Mouse (Mus musculus) limb, embryonic 15.5 days (tissue): ENCODE data around the gene Psen2. TPM values are rescaled to one million over a fixed set of nuclear protein-coding genes. Genes with fewer than 3 reads are reported as not detected.

Experiments
- ATAC-seq: fragments of 200-750 bp; cut with Nextera tagmentation; 2 replicates; pipeline ENCODE4 v1.8.0; 2017; ENCODE audit warnings: low read depth, moderate TSS enrichment; ENCODE audit not compliant: insufficient number of reproducible peaks, low FRiP score, low TSS enrichment
- H3K27ac ChIP-seq: fragments of 300-500 bp; sonication (generic); 2 replicates; pipeline ENCODE4 v1.5.1; 2015; ENCODE audit warnings: moderate library complexity, mild to moderate bottlenecking, inconsistent platforms
- H3K27me3 ChIP-seq: fragments of 300-500 bp; sonication (generic); 2 replicates; pipeline ENCODE4 v1.6.1; 2015; ENCODE audit warnings: inconsistent platforms
- H3K36me3 ChIP-seq: fragments of 300-500 bp; sonication (generic); 2 replicates; pipeline ENCODE4 v1.6.1; 2015; ENCODE audit warnings: inconsistent platforms
- H3K4me1 ChIP-seq: fragments of 300-500 bp; sonication (generic); 2 replicates; pipeline ENCODE4 v1.6.1; 2015; ENCODE audit warnings: inconsistent platforms
- H3K4me2 ChIP-seq: fragments of 300-500 bp; sonication (generic); 2 replicates; pipeline ENCODE4 v1.6.1; 2015; ENCODE audit warnings: mild to moderate bottlenecking, inconsistent platforms
- H3K4me3 ChIP-seq: fragments of 300-500 bp; sonication (generic); 2 replicates; pipeline ENCODE4 v1.5.1; 2015; ENCODE audit warnings: mild to moderate bottlenecking, inconsistent platforms
- H3K9ac ChIP-seq: fragments of 300-500 bp; sonication (generic); 2 replicates; pipeline ENCODE4 v1.6.1; 2015; ENCODE audit warnings: inconsistent platforms
- H3K9me3 ChIP-seq: fragments of 300-500 bp; sonication (generic); 2 replicates; pipeline ENCODE4 v1.6.1; 2016; ENCODE audit warnings: inconsistent platforms
- WGBS: fragments of 180-500 bp; shearing (Covaris S2); methylation state at CpG from one replicate; pipeline ENCODE4 v1.1.7; 2015; 5-methylcytosine and 5-hydroxymethylcytosine counted together
- polyA plus RNA-seq: library from polyadenylated mRNA; unstranded; fragments of >200 nt; fragmentation: Nextera tagmentation; extraction: Ambion mirVana; gene quantifications from 2 replicates; pipeline ENCODE4 v1.2.1, GENCODE M21; 2015

Psen2 gene
- polyA plus RNA-seq, 1 experiment from 2014 or later, result 18.1 TPM

- Histone ChIP-seq H3K9me3 (no peaks in the 10 kb centered on the region), H3K4me3 (no peak overlapping the region), H3K27ac (no peak overlapping the region), H3K4me1 (no peaks in the 10 kb centered on the region), H3K36me3 (no peaks in the 10 kb centered on the region), H3K27me3 (no peaks in the 10 kb centered on the region), H3K4me2 (no peak overlapping the region), H3K9ac (no peak overlapping the region)
- 79% methylated on average over 2 of the region's 2 CpGs for WGBS
- ATAC-seq, result no peak
Measured at GRCm38 (mm10) chr1:180179840-180180239, 83.4 kb downstream of the Psen2 start.

GRCm38 (mm10) chr1:180179100-180179499 lies 84.1 kb downstream of the Psen2 start:
- no peak overlapping the region for H3K9ac ChIP-seq
- H3K4me1 ChIP-seq, result no peaks in the 10 kb centered on the region
- WGBS, result 93% methylated on average over 4 of the region's 4 CpGs
- no peak for ATAC-seq
- no peaks in the 10 kb centered on the region for H3K36me3 ChIP-seq
- no peak overlapping the region for H3K4me2 ChIP-seq
- no peaks in the 10 kb centered on the region for H3K27me3 ChIP-seq
- no peak overlapping the region for H3K4me3 ChIP-seq
- H3K9me3 ChIP-seq, result no peaks in the 10 kb centered on the region
- no peak overlapping the region for H3K27ac ChIP-seq

- WGBS, result 87% methylated on average over 9 of the region's 9 CpGs
- no peak overlapping the region for H3K27ac ChIP-seq
- H3K27me3 ChIP-seq, result no peaks in the 10 kb centered on the region
- no peaks in the 10 kb centered on the region for H3K9me3 ChIP-seq
- H3K4me3 ChIP-seq, result no peak overlapping the region
- no peaks in the 10 kb centered on the region for H3K4me1 ChIP-seq
- no peak overlapping the region for H3K4me2 ChIP-seq
- ATAC-seq, result no peak
- no peaks in the 10 kb centered on the region for H3K36me3 ChIP-seq
- no peak overlapping the region for H3K9ac ChIP-seq
Measured at GRCm38 (mm10) chr1:180178340-180178739, 84.9 kb downstream of the Psen2 start.

Other genes with a start within 250 kb of the Psen2 start
- 9.6 and 19.1 TPM in 2 replicates for gene Coq8a, start 63.8 kb downstream of the Psen2 start, polyA plus RNA-seq
- gene Itpkb, start 67.0 kb upstream of the Psen2 start, polyA plus RNA-seq, result 12.7 and 15.1 TPM in 2 replicates
- 3.9 and 4.4 TPM in 2 replicates for gene Stum, start 220.1 kb upstream of the Psen2 start, polyA plus RNA-seq